Mouse (Mus musculus): ENCODE results near the gene Lmo1.

Gene Lmo1

GRCm38 (mm10) chr7:109104894-109105293 lies 70.1 kb downstream of the Lmo1 start:
- 58% methylated on average over 1 of the region's 1 CpGs for WGBS

GRCm38 (mm10) chr7:109101167-109101566 lies 73.8 kb downstream of the Lmo1 start:
- WGBS, result 71% methylated on average over 3 of the region's 3 CpGs

- WGBS, result 42% methylated on average over 6 of the region's 6 CpGs
Measured at GRCm38 (mm10) chr7:109098145-109099018, 76.6 kb downstream of the Lmo1 start.

GRCm38 (mm10) chr7:109097203-109097602 lies 77.8 kb downstream of the Lmo1 start:
- 44% methylated on average over 7 of the region's 7 CpGs for WGBS

- 90% methylated on average over 4 of the region's 4 CpGs for WGBS
Measured at GRCm38 (mm10) chr7:109096618-109097017, 78.4 kb downstream of the Lmo1 start.

- no CpG with 5 or more reads among the region's 7 CpGs for whole genome bisulfite sequencing
Measured at GRCm38 (mm10) chr7:109094294-109094693, 80.7 kb downstream of the Lmo1 start.

- no CpG with 5 or more reads among the region's 2 CpGs for WGBS
Measured at GRCm38 (mm10) chr7:109091316-109091715, 83.7 kb downstream of the Lmo1 start.

All from cerebral cortex, adult 2 months (tissue).